Mouse (Mus musculus) mature B cell (primary cell): ENCODE measurements at regions not wholly inside any gene's neighbourhood (a gene's known extent, or its start where the extent isn't known, plus 50 kb on each side); places are given as distances from the start of the nearest gene placed in this dataset.

Experiments used
- in situ Hi-C: fragments of 300-500 bp; cut with MboI; formaldehyde crosslinking; loops from 2 replicates; pipeline ENCODE4 v1.14.3; 2019

DNA sequence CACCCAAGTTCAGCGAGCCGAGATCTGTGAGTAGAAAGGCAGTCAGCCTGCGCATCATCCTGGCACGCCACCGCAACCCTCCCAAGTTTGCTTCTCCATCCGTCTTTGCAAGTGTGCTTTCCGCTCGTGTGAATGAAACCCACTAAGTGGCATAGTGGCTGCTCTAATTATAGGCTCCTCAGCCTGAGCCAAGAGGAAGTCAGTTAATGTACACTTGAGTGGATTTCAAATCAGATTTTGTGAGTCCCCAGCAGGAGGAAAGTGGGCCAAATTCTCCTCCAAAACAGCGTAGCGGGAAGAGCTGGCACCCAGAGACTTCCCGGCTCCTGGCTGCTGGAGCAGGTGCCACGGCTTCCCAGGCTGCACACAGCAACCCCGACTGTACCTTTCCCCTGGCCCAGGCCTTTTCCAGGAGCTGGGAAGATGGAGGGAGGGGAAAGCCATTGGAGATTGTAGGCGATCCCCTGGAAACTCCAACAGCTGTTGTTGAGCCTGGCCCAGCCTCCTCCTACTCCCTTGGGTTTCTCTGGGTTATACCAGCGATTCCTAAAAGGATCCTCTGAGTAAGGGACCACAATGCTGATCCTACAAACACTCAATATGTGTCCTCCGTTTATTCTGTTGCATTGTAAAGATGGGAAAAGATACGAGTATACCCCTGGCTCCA lies 158.3 kb downstream of the Cryba4 start:
- in situ Hi-C loops = no loop called here

DNA sequence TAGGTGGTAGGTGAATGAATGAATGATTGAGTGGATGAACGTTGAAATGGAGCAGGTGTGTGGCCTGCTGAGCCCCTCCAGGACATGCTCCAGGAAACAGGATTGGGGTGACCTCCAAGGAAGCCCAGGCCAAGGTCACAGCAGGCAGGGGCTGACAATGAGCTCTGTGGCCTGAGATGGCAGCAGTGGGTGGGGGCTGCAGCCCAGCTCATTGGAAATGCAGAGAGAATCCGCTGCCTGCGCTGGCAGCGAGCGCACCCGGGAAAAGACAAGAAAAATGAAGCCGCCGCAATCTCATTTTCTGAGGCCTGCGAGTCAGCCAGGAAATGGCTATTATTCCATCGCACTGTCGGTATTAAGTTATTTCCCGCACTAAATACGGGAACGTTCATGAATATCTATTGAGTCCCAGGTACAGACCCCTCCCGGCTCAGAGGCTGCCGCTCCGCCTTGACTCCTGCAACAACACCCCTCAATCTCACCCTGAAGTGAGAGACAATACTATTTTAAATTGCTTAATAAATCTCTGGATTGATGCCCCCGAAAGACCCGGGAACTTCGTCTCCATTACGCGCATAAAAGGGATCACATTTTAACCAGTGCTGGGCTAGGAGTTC lies 153.7 kb downstream of the Cryba4 start:
- in situ Hi-C loops = no loop called here

DNA sequence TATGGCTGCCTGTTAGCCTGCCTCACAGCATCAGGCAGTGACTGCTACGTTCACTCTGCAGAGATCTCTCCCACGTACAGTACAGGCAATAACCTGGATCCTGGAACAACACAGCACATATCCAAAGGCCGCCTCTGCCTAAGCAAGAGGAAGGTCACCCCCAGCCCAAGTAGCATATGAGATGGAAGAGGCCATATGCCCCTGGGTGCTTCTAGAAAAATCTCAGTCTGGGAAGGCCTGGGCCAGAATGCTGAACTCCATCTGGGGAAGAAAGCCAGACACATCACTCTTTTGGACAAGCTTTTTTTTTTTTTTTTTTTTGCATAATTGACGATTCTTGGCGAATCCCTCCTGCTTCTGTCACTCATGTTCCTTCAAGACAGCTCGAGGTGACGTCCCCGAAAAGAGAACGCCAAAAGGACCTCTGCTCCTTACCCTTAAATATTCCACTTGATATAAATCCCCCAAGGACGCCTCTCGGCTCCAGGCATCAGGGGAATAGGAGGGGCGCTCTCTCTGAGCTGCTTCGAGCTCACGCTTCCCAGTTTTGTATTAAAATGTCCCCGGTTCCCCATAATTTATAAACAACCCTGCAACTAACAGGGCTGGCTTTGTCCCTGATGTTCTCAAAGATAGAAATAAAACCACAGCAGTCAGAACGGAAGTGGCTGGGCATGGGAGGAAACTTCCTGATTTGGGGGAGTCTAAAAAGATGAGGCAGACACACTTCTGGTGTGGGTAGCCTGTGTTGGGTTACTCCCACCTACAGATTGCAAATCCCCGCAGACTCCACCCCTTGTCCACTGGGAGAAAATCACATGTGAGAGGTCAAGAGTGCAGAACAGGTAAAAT lies 150.4 kb downstream of the Cryba4 start:
- in situ Hi-C loops = no loop called here

DNA sequence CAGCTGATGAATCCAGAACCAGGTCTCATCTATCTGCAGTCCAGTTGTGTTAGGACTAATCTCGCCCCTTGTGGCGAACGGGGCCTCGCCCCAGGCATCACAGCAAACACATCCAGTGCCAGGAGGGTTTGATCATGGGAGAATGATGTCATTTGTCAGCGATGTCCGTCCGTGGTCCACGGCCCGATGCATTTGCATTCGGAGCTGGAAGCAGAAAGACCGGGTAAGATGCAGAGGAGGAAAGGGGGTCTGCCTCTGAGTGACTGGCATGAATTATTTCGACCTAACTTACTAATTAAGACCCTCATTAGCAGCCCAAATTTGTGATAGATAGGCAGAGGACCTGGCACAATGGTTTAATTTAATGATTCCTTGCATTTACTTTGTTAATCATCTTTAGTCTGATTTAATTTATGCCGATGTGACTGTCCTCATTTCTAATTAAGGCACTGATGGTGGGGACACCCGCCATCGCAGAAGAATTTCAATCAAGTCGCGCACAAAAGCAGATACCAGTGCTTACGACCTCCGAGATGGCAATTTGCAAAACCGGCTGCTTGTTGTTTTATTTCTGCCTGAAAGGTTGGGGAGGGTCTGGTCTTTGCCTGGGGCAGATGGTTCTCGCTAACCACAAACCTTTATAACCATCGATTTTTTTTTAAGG lies 141.9 kb downstream of the Cryba4 start:
- in situ Hi-C loops = no loop called here

DNA sequence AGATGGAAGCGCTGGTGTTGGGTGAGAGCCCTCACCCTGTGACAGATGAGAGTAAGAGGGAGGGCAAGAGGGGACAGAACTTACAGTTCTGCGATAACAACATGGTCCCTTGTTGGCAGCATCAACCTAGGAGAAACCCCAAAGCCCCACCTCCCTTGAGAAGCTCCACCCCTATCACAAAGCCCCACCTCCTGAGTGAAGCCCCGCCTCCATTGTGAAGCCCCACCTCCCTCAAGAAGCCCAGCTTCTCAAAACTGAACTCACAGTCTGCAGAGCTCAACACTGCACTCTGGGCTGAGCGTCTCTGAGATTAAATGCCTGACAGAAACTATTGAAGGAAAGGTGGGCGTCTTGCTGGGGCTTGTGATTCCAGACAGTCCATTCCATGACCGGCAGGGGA lies 131.6 kb downstream of the Cryba4 start:
- in situ Hi-C loops = no loop called here

DNA sequence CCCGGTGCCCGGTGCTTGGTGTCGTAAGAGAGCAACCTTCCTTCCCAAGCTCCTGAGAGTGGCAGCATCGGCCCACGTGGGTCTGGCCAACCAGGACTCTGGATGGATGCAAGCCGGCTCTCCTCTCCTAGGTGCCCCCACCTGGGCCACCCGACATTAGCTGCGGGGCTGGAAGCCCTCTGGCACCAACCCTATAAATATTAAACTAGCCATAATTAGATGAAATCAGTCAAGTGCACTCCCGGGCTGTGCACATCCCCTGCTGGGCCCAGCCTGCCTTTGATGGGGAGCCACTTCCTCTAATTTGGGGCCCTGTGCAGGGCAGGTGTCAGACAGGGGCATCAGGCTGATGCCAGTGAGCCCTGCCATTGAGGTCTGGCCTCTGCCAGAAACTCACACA lies 130.8 kb downstream of the Cryba4 start:
- in situ Hi-C loops = no loop called here

DNA sequence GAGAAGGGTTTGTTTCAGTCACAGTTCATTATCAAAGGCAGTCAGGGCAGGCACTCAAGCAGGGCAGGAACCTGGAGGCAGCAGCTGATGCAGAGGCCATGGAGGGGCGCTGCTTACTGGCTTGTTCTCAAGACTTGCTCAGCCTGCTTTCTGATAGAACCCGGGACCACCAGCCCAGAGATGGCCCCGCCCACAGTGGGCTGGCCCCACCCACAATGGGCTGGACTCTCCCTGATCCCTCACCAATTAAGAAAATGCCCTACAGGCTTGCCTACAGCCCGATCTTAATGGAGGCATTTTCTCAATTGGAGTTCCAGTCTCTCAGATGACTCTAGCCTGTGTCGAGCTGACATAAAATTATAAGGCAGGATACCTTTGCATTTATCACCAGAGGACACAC lies 129.7 kb downstream of the Cryba4 start:
- in situ Hi-C loops = no loop called here

DNA sequence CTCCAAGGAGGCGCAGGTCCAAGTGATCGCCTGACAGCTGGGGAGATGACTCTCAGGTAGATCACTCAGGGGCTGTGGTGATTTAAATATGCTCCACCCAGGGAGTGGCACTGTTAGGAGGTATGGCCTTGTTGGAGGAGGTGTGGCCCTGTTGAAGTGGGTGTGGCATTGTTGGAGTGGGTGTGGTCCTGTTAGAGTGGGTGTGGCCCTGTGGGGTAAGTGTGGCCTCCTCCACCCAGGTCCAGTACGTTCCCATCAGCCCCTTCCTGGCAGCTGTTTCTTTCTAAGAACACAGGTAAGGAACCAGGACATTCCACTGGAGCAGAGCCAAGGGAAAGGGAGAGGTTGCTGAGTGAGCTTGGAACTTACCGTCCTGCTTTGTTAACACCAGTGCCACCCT lies 125.1 kb downstream of the Cryba4 start:
- in situ Hi-C loops = no loop called here

DNA sequence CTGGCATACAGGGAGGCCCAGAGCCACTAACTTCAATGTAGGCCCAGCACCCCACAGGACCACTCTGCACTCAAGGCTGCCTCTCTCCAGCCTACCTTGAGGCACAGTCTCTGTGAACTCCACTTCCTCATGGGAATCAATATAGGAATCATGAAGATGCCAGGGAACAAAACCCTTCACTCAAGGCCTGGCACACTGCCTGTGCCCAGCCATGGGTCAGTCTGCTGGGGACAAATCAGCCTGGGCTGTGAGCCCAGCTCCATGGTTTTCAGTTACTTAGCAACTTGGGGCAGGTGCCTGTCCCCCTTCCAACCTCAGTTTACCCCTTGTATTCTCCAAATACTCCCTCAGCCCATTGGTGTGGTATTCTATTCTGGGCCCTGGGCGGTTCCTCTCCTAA lies 119.6 kb downstream of the Cryba4 start:
- in situ Hi-C loops = no loop called here

DNA sequence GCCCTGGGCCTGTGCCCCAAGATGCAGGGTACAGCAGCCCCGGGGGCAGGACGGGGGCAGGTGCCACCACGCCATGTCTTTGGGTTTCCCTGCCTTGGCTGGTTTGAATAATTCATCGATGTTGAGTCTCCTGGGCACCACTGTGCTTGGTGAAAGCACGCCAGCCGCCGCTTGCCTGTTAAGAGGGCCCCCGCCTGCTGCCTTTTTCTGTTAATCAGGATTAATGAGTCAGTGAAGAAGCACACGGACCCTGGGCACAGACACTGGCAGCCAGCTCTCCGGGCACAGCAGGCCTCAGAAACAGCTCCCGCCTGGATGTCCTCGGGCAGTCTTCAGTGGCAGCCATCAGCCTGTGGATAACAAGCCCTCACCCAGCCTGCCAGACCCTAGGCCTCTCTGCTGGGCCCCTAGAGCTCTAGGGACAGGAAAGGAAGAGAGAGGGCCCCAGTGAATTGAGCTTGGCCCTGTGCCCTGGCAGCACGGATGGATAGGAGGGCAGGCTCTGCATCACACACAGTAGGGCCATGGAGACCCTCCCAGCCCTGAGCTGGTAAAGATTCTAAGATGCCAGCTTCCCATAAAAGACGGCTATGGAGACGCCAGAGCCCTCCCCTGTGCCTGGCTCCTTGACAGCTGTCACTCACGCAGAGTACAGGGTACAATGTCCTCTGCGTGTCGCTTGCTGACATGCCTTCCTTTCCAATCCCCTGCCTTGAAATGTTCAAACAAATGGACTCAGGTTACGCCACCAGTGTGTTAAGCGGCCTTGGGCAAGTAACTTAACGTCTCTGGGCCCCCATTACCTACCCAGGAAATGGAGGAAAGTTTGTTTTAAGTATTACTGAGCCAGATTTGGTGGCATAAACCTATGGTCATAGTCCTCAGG lies 118.4 kb downstream of the Cryba4 start:
- in situ Hi-C loops = no loop called here

DNA sequence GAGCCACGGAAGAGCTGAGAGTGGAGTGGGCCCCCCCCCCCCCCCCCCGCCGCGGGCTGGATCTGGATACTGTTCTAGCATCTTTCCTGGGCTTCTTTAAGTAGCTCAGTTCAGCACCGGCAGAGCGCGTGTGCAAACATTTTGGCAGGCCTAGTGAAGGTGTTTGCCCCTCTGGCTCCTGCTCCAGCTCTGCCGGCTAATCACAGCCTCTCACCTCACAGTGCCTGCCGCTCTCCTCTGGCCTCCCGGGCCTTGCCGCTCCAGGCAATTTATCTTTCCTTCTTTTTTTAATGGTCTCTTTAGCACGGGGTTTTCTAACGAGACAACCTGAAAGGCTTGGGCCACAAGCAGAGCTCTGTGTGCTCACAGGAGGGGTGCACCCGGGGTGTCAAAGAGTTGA lies 115.7 kb downstream of the Cryba4 start:
- in situ Hi-C loops = no loop called here

DNA sequence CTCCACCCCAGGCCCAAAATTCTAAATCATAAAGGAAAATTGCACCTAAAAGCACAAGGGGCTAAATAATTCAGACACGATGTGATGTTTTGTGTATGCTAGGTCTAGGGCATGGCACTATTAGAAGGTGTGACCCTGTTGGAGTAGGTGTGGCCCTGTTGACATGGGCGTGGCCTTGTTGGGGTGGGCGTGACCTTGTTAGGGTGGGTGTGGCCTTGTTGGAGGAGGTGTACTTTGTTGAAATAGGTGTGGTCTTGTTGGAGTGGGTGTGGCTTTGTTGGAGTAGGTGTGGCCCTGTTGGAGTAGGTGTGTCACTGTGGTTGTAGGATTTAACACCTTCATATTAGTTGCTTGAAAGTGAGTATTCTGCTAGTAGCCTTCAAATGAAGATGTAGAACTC lies 114.1 kb downstream of the Cryba4 start:
- in situ Hi-C loops = no loop called here

DNA sequence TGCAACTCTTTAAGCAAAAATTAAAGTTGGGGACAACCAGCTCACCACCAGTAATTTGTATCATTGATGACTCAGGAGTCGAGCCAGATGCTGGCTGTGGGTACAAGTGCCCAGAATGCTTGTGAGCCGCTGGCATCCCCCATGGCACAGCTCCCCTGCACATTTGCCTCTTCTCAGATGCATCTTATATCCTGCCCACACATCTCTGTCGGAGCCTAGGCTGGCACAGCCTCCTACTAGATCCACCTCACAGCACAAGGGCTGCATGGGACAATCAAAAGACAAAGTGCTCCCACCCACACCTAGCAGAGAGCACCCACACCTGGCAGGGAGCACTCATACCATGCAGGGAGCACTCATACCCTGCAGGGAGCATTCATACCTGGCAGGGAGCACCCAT lies 109.6 kb downstream of the Cryba4 start:
- in situ Hi-C loops = no loop called here

DNA sequence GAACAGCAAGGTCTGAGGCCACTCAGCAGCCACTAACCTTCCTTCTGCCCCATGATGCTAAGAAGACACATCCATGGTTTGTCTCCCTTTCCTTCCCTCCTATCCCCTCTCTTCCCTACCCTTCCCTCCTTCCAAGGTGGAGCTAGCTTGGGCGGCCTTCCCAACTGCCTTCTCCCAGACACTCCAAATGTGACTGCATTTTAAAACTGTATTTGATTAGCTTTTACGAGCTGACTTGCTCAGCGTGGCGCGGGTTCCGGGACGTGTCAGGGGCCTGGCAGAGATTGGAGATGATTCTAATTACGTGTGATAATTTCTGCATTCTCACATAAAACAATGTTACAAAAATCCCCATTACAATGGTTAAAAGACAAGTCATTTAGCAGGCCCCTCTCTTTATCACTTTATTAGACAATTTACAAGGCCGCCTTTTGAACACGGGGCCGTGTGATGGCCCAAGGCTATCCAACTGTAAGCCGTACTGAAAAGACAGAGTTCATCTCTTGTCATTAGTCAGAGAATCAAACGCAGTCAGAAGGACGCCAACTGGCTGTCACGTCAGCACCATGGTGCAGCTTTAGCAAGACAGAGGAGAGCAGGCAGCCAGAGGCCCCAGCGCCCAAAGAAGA lies 108.2 kb downstream of the Cryba4 start:
- in situ Hi-C loops = no loop called here

DNA sequence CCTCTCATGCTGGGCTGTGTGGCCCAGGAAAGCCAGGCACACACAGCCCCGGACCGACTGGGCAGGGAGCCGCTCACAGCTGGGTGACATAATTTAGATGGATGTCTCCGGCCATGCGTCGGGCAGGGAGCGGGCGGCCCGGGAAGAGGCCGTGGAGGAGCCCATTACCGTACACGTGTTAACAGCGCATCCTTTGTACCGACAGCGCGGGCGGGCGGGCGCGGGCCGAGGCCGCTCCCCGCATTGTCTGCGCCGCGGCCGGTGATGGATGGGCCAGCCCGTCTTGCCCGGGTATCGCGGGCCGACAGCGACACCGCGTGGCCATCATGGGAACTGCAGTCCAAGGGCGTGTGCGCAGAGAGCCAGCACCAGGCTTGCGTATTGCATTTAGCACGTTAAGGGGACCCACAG lies 98.6 kb downstream of the Cryba4 start:
- in situ Hi-C loops = loop anchor here (10.0 to 25.0 kb wide), 3 partner anchors 219 to 741 kb away; partner anchors contain the start of genes Gm26897 and Mn1

DNA sequence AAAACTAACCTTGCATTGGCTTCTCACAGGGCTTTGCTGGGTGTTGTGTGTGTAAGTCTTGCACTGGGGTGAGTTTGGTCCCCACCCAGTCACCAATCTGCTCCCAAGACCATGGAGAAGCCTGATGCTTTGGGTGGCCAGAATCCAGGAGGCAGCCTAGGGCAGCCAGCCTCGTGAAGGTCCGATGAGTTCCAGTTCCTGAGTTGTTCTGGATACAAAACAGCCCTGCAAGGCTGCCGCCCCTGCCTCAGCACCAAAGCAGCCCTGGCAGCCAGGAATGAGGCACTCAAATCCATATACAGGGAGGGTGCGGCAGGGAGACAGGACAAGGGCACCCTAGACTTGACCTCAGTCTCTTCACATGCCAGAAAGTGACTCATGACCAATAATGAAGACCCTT lies 97.7 kb downstream of the Cryba4 start:
- in situ Hi-C loops = loop anchor here (10.0 to 25.0 kb wide), 3 partner anchors 220 to 742 kb away; partner anchors contain the start of genes Gm26897 and Mn1

DNA sequence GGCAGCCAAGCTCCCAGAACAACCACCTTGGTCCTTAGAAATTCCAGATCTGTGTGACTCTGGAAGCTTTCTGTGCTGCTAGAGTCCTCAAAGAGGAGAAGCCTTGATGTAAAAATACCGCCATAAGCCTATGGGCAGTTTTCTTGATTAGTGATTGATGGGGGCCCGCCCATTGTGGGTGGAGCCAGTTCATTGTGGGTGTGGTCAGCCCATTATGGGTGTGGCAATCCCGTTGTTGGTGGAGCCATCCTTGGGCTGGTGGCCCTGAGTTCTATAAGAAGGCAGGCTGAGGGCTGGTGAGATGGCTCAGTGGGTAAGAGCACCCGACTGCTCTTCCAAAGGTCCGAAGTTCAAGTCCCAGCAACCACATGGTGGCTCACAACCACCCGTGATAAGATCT lies 97.3 kb downstream of the Cryba4 start:
- in situ Hi-C loops = loop anchor here (10.0 to 25.0 kb wide), 3 partner anchors 220 to 743 kb away; partner anchors contain the start of genes Gm26897 and Mn1

DNA sequence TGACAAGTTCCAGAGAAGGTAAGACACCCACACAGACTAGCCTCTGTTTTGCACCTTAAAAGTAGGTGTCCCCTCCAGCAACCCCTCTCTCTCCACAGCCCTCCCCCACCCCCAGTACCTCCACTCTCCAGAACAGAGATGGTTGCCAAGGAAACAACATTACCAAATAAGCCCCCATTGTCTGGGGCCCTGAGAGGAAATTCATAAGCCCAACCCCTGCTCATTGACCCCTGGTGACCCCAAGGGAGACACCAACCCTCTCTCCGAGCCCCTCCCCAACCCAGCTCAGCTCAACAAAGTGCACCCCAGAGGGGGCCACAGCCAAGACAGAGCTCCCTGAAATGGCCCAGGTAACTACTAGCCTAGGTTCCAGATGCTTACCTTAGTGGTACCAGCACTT lies 96.3 kb downstream of the Cryba4 start:
- in situ Hi-C loops = loop anchor here (10.0 to 25.0 kb wide), 3 partner anchors 221 to 744 kb away; partner anchors contain the start of genes Gm26897 and Mn1

DNA sequence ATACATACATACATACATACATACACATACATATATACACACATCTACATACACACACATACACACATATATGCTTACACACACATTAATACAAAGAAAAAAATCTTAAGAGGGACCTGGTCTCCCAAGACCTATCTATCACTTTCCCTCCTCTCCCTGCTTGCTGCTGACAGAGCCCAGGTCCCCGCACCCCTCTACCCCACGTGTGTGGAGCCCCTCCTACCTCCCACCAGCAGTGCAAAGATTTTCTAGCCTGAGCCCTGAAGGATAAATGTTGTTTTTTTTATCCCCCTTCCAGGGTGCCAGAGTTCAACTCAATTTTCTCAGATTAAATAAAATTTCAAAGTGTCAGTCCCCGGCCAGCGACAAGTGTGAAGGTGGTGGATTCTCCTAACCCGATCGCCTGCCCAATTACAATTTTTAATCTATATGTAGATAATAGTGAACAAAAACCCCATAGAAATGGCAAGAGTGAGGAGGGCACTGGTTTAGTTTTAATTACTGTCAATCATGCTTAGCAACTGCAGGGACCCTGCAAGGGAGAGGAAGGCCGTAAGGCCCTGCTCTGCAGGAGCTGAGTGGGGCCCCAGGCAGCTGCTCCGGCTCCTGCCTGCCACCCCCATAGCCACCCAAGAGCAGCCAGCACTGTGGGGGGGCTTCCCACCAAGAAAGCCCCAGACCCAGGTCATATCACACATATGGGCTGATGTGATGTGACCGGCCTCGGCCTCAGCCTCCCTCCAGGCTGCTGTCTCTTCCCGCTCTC lies 85.7 kb downstream of the Cryba4 start:
- in situ Hi-C loops = loop anchor here (25.0 kb wide), 2 partner anchors 429 to 754 kb away; partner anchors contain the start of genes Gm26897 and Mn1

DNA sequence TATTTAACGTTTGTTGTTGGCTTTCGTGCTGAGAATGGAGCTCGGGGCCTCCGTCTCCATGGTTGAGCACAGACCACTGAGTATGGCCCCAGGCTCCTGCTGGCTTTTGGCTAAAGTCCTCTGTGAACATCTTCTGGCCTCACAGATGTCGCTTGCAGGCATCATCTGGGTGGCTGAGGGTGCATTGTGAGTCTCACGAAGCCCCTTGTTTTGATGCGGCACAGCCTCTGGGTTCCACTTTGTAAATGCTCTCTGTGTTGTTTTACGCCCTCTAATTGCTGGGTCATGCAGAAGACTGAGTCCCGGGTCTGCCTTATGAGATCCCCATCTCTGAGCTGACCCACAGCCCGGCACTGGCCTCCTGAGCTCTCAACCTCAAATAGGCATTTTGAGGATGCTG lies 84.5 kb downstream of the Cryba4 start:
- in situ Hi-C loops = loop anchor here (25.0 kb wide), 2 partner anchors 430 to 755 kb away; partner anchors contain the start of genes Gm26897 and Mn1
